Mouse (Mus musculus): ENCODE data around the gene Ttc13. TPM values are rescaled to one million over a fixed set of nuclear protein-coding genes. Genes with fewer than 3 reads are reported as not detected.

Gene Ttc13
- 8.1 and 11.4 TPM in 2 replicates for polyA plus RNA-seq (2012; rRNA removed)

DNA sequence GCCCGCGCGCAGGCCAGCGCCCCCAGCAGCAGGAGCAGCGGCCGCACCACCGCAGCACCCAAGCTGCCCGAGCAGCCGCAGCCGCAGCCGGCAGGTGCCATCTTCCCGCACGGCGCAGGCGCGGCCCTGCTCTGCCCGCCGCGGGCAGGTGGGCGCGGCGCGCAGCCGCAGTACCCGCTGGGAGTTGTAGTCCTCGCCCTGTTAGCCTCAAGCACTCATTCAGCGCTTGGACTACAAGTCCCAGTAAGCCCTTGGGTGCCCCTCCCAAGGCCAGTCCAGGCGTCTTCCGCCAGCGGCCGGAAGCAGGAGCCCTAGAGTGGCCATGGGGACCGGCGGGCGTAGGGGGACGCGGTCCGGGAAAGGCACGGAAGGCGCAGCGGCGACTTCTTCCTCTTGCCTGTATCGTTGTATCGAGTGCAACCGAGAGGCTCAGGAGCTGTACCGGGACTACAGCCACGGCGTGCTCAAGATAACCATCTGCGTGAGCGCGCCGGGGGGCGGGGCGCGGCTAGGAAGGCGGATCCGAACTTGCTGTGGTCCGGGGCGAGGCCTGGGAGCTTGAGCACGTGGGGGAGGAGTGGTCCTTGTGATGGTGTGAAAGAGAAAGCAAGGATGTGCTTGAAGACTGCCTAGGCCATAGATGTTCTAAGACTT, at the start of gene Ttc13, which contains the start of gene Arv1:
Gene Ttc13 (minus strand): TSS at position 122 of the 654 bp plus-strand sequence.
Gene Arv1 (plus strand): TSS at position 278 of the 654 bp plus-strand sequence.
- peak within 1 kb of the TSS; percentile 72; the same call in 1 of the 2 replicates for H3K27ac ChIP-seq (ENCODE audit: insufficient read depth, low read depth, low read length)
- H3K27me3 ChIP-seq (ENCODE audit: control insufficient read depth, insufficient read depth, low read length) = no peaks in the 10 kb centered on the region
- peaks cover 8% of the 10 kb centered on the region; the same call in 1 of the 2 replicates for H3K4me1 ChIP-seq (ENCODE audit: control insufficient read depth, insufficient read depth, insufficient read length, low read length)
- H3K4me3 ChIP-seq (ENCODE audit: low read depth, low read length) = peak within 1 kb of the TSS; percentile 82
- 0 out of 2 replicates have a peak, but pooled peaks cover 3% of the 10 kb centered on the region for H3K36me3 ChIP-seq (ENCODE audit: control insufficient read depth, insufficient read depth, low read length)
- no peak for TF ChIP-seq CTCF (IDR thresholded peaks at IDR 0.05; ENCODE audit: extremely low read depth, insufficient read length, insufficient replicate concordance, low read depth, low read length)
- TF ChIP-seq POLR2A (IDR thresholded peaks at IDR 0.05; ENCODE audit: low read depth, low read length) = peak; percentile 46; the same call in 1 of the 2 replicates
- 2% methylated on average over 58 of the region's 59 CpGs for WGBS

DNA sequence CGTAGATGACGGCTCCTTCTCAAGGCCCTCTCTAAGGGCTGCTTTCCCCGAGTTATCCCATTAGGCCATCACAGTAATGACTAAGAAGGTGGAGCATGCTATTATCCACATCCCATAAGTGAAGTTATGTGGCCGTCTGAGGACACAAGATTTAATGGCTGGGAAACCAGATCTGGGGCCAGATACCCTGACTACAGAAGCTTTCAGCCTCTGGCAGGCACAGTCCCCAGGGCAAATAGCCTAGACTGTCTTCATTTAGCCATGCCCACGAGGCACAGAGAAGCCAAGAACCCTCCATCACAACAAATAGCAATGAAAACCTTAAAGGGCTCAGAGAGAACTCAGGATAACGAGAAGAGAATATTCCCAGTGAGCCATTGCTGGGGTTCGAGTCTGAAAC, 41.3 kb upstream of the Ttc13 start:
- whole genome bisulfite sequencing = 74% methylated on average over 7 of the region's 7 CpGs
- Histone ChIP-seq H3K36me3 (ENCODE audit: control insufficient read depth, insufficient read depth, low read length) (no peaks in the 10 kb centered on the region), H3K4me3 (ENCODE audit: low read depth, low read length) (no peak overlapping the region), H3K27ac (ENCODE audit: insufficient read depth, low read depth, low read length) (no peak overlapping the region), H3K4me1 (ENCODE audit: control insufficient read depth, insufficient read depth, insufficient read length, low read length) (no peaks in the 10 kb centered on the region), H3K27me3 (ENCODE audit: control insufficient read depth, insufficient read depth, low read length) (no peaks in the 10 kb centered on the region)
- TF ChIP-seq POLR2A (IDR thresholded peaks at IDR 0.05; ENCODE audit: low read depth, low read length) (no peak), CTCF (IDR thresholded peaks at IDR 0.05; ENCODE audit: extremely low read depth, insufficient read length, insufficient replicate concordance, low read depth, low read length) (no peak)

GRCm38 (mm10) chr8:124758544-124758943, 36.8 kb upstream of the Ttc13 start:
- no peaks in the 10 kb centered on the region; the same call in 1 of the 2 replicates for H3K4me1 ChIP-seq (ENCODE audit: control insufficient read depth, insufficient read depth, insufficient read length, low read length)
- H3K27ac ChIP-seq (ENCODE audit: insufficient read depth, low read depth, low read length) = no peak overlapping the region
- TF ChIP-seq CTCF (IDR thresholded peaks at IDR 0.05; ENCODE audit: extremely low read depth, insufficient read length, insufficient replicate concordance, low read depth, low read length) = peak; percentile 52; the same call in 1 of the 2 replicates
- TF ChIP-seq POLR2A (IDR thresholded peaks at IDR 0.05; ENCODE audit: low read depth, low read length) = no peak
- H3K36me3 ChIP-seq (ENCODE audit: control insufficient read depth, insufficient read depth, low read length) = no peaks in the 10 kb centered on the region
- H3K4me3 ChIP-seq (ENCODE audit: low read depth, low read length) = no peak overlapping the region
- 28% methylated on average over 3 of the region's 3 CpGs for WGBS
- no peaks in the 10 kb centered on the region for H3K27me3 ChIP-seq (ENCODE audit: control insufficient read depth, insufficient read depth, low read length)

- no peaks in the 10 kb centered on the region for H3K36me3 ChIP-seq (ENCODE audit: control insufficient read depth, insufficient read depth, low read length)
- H3K4me1 ChIP-seq (ENCODE audit: control insufficient read depth, insufficient read depth, insufficient read length, low read length) = peaks cover 7% of the 10 kb centered on the region
- TF ChIP-seq POLR2A (IDR thresholded peaks at IDR 0.05; ENCODE audit: low read depth, low read length) (no peak), CTCF (IDR thresholded peaks at IDR 0.05; ENCODE audit: extremely low read depth, insufficient read length, insufficient replicate concordance, low read depth, low read length) (no peak)
- H3K4me3 ChIP-seq (ENCODE audit: low read depth, low read length) = no peak overlapping the region
- H3K27me3 ChIP-seq (ENCODE audit: control insufficient read depth, insufficient read depth, low read length) = peaks cover 6% of the 10 kb centered on the region
- H3K27ac ChIP-seq (ENCODE audit: insufficient read depth, low read depth, low read length) = no peak overlapping the region
- 76% methylated on average over 5 of the region's 5 CpGs for WGBS
Observed at GRCm38 (mm10) chr8:124756601-124757000, 34.8 kb upstream of the Ttc13 start.

GRCm38 (mm10) chr8:124756153-124756552, 34.4 kb upstream of the Ttc13 start:
- TF ChIP-seq CTCF (IDR thresholded peaks at IDR 0.05; ENCODE audit: extremely low read depth, insufficient read length, insufficient replicate concordance, low read depth, low read length) (no peak), POLR2A (IDR thresholded peaks at IDR 0.05; ENCODE audit: low read depth, low read length) (no peak)
- H3K27me3 ChIP-seq (ENCODE audit: control insufficient read depth, insufficient read depth, low read length) = peaks cover 11% of the 10 kb centered on the region
- WGBS = 83% methylated on average over 2 of the region's 2 CpGs
- H3K27ac ChIP-seq (ENCODE audit: insufficient read depth, low read depth, low read length) = no peak overlapping the region
- H3K4me3 ChIP-seq (ENCODE audit: low read depth, low read length) = no peak overlapping the region
- H3K4me1 ChIP-seq (ENCODE audit: control insufficient read depth, insufficient read depth, insufficient read length, low read length) = peaks cover 11% of the 10 kb centered on the region
- no peaks in the 10 kb centered on the region for H3K36me3 ChIP-seq (ENCODE audit: control insufficient read depth, insufficient read depth, low read length)

DNA sequence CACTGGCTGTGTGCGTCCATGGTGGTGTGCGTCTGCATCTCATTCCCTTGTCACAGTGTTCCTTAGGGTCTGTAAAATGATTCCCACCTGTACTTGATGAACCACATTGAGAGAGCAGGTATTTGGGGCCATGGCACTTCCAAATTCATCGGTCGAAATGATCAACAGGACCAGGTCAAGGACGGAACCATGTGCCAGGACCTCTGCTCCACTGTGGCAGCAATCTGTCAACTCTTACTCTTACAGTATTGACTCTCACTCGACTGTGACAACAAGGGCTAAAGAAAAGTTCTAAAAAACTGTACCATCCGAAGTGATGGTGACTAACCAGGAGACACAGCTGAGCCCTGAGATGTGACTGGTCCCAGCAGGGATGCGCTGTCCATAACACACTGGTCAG, 33.7 kb upstream of the Ttc13 start:
- TF ChIP-seq CTCF (IDR thresholded peaks at IDR 0.05; ENCODE audit: extremely low read depth, insufficient read length, insufficient replicate concordance, low read depth, low read length) (no peak), POLR2A (IDR thresholded peaks at IDR 0.05; ENCODE audit: low read depth, low read length) (no peak)
- H3K27me3 ChIP-seq (ENCODE audit: control insufficient read depth, insufficient read depth, low read length) = peaks cover 17% of the 10 kb centered on the region
- H3K4me3 ChIP-seq (ENCODE audit: low read depth, low read length) = no peak overlapping the region
- H3K27ac ChIP-seq (ENCODE audit: insufficient read depth, low read depth, low read length) = no peak overlapping the region
- H3K36me3 ChIP-seq (ENCODE audit: control insufficient read depth, insufficient read depth, low read length) = no peaks in the 10 kb centered on the region
- WGBS = 85% methylated on average over 8 of the region's 8 CpGs
- peaks cover 13% of the 10 kb centered on the region for H3K4me1 ChIP-seq (ENCODE audit: control insufficient read depth, insufficient read depth, insufficient read length, low read length)

GRCm38 (mm10) chr8:124754792-124755190, 33.0 kb upstream of the Ttc13 start:
- no peak for TF ChIP-seq POLR2A (IDR thresholded peaks at IDR 0.05; ENCODE audit: low read depth, low read length)
- TF ChIP-seq CTCF (IDR thresholded peaks at IDR 0.05; ENCODE audit: extremely low read depth, insufficient read length, insufficient replicate concordance, low read depth, low read length) = no peak
- Histone ChIP-seq H3K36me3 (ENCODE audit: control insufficient read depth, insufficient read depth, low read length) (no peaks in the 10 kb centered on the region), H3K4me1 (ENCODE audit: control insufficient read depth, insufficient read depth, insufficient read length, low read length) (peaks cover 13% of the 10 kb centered on the region), H3K4me3 (ENCODE audit: low read depth, low read length) (no peak overlapping the region), H3K27me3 (ENCODE audit: control insufficient read depth, insufficient read depth, low read length) (peaks cover 21% of the 10 kb centered on the region), H3K27ac (ENCODE audit: insufficient read depth, low read depth, low read length) (no peak overlapping the region)
- WGBS = 28% methylated on average over 4 of the region's 4 CpGs

Measured in small intestine, adult 2 months (tissue).